Mouse (Mus musculus) ES-Bruce4 (cell line): ENCODE measurements around the gene Prss45. TPM values are rescaled to one million over a fixed set of nuclear protein-coding genes. Genes with fewer than 3 reads are reported as not detected.

Experiments used
- H3K27ac ChIP-seq: 2 replicates; pipeline ENCODE4 v1.5.1; 2012; ENCODE audit warnings: low read length, inconsistent platforms; ENCODE audit not compliant: insufficient read depth
- H3K27me3 ChIP-seq: 2 replicates; pipeline ENCODE4 v1.6.1; 2012; ENCODE audit warnings: mild to moderate bottlenecking, low read length, inconsistent platforms; ENCODE audit not compliant: control insufficient read depth, poor library complexity, insufficient read depth, severe bottlenecking
- H3K36me3 ChIP-seq: 2 replicates; pipeline ENCODE4 v1.6.1; 2012; ENCODE audit warnings: inconsistent platforms, mild to moderate bottlenecking, low read length, moderate library complexity; ENCODE audit not compliant: control insufficient read depth, poor library complexity, insufficient read depth, severe bottlenecking
- H3K4me1 ChIP-seq: one replicate; pipeline ENCODE4 v1.8.1; 2011; ENCODE audit warnings: low read length; ENCODE audit not compliant: control insufficient read depth, insufficient read depth
- H3K4me3 ChIP-seq: 2 replicates; pipeline ENCODE4 v1.5.1; 2011; ENCODE audit warnings: low read depth, mild to moderate bottlenecking, low read length
- H3K9ac ChIP-seq: 2 replicates; pipeline ENCODE4 v1.6.1; 2012; ENCODE audit warnings: low read depth, mild to moderate bottlenecking, inconsistent platforms; ENCODE audit not compliant: poor library complexity, severe bottlenecking
- H3K9me3 ChIP-seq: replicated peaks from 2 replicates; pipeline ENCODE4 v1.6.1; 2012; ENCODE audit warnings: mild to moderate bottlenecking, low read length, inconsistent platforms; ENCODE audit not compliant: control insufficient read depth, poor library complexity, insufficient read depth, severe bottlenecking
- CTCF ChIP-seq: IDR thresholded peaks from one replicate; pipeline ENCODE4 v1.8.1; 2011; ENCODE audit warnings: low read depth, low read length
- EP300 ChIP-seq: IDR thresholded peaks from 2 replicates; pipeline ENCODE4 v1.6.1; 2011; ENCODE audit warnings: low read depth, low read length; ENCODE audit not compliant: insufficient read depth
- POLR2A ChIP-seq: IDR thresholded peaks from one replicate; pipeline ENCODE4 v1.8.1; 2011; ENCODE audit warnings: low read length; ENCODE audit not compliant: insufficient read depth
- polyA plus RNA-seq: library from polyadenylated mRNA; stranded (reverse); fragments of >200 nt; gene quantifications from 2 replicates; pipeline ENCODE4 v1.2.4, GENCODE M21; 2011; ENCODE audit warnings: low read depth; ENCODE audit not compliant: missing spikeins, insufficient read depth, insufficient read length

The Prss45 gene
- 0.66 TPM in 1 of 2 replicates, not detected in the other for polyA plus RNA-seq

DNA sequence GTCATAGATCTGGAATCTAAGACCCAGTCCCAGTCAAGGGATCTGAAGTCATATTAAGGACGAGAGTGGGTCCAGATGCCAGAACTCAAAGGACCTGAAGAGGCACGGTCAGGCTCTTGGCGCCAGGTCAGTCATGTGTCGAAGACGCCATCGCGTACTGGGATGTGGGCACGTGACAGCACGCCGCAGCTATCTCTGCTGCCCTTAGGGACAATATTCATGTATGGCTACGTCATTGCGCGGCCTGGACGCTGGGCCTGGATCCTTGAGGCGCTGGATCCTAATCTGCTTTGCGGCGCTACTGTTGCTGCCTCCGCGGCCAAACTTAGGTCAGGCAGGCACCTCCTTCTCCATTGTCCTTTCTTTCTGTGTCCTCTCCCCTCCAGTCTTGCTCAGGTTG, at the start of gene Prss45:
Prss45 (plus strand) TSS at position 178 of the 400 bp plus-strand sequence.
- TF ChIP-seq EP300 (no peak), CTCF (no peak), POLR2A (no peak)
- H3K9me3 ChIP-seq: no peaks in the 10 kb centered on the region
- H3K4me1 ChIP-seq: peaks cover 2% of the 10 kb centered on the region
- H3K27me3 ChIP-seq: no peaks in the 10 kb centered on the region
- no peak within 1 kb of the TSS for H3K27ac ChIP-seq
- H3K9ac ChIP-seq: no peak within 1 kb of the TSS
- H3K4me3 ChIP-seq: peak within 1 kb of the TSS; percentile 52
- no peaks in the 10 kb centered on the region for H3K36me3 ChIP-seq

DNA sequence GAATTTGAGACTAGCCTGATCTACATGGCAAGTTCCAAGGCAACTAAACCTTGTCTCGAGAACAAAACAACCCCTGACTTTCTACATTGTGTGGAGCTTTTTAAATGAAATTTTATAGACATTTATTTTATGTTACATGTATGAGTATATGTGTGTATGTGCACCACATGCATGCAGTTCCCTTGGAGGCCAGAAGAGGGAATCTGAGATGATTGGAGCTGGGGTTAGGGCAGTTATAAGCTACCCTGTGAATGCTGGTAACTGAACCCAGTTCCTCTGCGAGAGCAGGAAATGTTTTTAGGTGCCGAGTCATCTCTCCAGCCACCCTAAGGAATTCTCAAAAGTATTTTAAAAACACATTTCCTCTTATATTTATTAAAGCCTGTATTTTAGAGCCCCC, 46.2 kb upstream of the Prss45 start:
- Histone ChIP-seq H3K27ac (no peak overlapping the region), H3K4me3 (no peak overlapping the region), H3K4me1 (no peaks in the 10 kb centered on the region), H3K9ac (no peak overlapping the region), H3K36me3 (no peaks in the 10 kb centered on the region), H3K27me3 (no peaks in the 10 kb centered on the region), H3K9me3 (no peaks in the 10 kb centered on the region)
- no peak for TF ChIP-seq CTCF
- no peak for TF ChIP-seq EP300
- TF ChIP-seq POLR2A: no peak

DNA sequence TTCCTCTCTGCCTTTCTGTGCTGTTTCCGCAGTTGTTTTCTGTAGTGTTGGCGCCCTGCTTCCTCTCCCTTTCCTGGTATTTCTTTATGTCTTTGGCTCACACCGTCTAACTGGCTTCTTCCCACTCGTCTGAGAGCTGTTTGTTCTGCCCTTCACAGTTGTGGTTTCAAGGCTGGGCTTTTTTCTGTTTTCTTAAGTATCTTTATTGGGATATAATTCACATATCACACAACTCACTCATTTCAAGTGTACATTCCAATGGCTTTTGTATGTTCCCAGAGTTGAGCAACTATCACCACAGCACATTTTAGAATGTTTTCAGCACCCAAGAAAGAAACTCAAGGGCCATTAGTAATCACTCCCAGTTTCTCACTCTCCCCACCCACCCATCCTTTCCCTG, 43.9 kb upstream of the Prss45 start:
- Histone ChIP-seq H3K4me3 (no peak overlapping the region), H3K36me3 (no peaks in the 10 kb centered on the region)
- TF ChIP-seq CTCF (no peak), POLR2A (no peak), EP300 (no peak)

DNA sequence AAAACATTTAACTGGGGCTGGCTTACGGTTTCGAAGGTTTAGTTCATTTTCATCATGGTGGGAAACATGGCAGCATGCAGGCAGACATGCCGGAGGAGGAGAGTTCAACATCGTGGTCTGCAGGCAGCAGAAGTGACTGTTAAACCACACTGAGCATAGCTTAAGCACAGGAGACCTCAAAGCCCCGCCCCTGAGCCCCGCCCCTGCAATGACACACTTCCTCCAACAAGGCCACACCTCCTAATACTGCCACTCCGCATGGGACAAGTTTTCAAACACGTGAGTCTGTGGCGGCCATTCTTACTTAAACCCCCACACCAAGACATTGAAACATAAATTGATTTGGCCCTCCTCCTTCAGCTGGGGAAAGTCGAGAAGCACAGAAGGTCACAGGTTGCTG, 37.4 kb upstream of the Prss45 start:
- Histone ChIP-seq H3K9ac (peak overlapping the region; percentile 52), H3K27ac (0 out of 2 replicates have a peak overlapping the region, but pooled peaks have one; percentile 42), H3K36me3 (peaks cover 3% of the 10 kb centered on the region; the same call in 1 of the 2 replicates), H3K4me3 (peak overlapping the region; percentile 95), H3K4me1 (no peaks in the 10 kb centered on the region), H3K9me3 (no peaks in the 10 kb centered on the region), H3K27me3 (no peaks in the 10 kb centered on the region)
- TF ChIP-seq EP300: no peak
- TF ChIP-seq POLR2A: peak; percentile 98

More for the DNA sequence above, 43.9 kb upstream of the Prss45 start:
- H3K4me1 ChIP-seq: no peaks in the 10 kb centered on the region
- no peak overlapping the region for H3K27ac ChIP-seq
- no peaks in the 10 kb centered on the region for H3K27me3 ChIP-seq
- H3K9me3 ChIP-seq: no peaks in the 10 kb centered on the region
- H3K9ac ChIP-seq: no peak overlapping the region

DNA sequence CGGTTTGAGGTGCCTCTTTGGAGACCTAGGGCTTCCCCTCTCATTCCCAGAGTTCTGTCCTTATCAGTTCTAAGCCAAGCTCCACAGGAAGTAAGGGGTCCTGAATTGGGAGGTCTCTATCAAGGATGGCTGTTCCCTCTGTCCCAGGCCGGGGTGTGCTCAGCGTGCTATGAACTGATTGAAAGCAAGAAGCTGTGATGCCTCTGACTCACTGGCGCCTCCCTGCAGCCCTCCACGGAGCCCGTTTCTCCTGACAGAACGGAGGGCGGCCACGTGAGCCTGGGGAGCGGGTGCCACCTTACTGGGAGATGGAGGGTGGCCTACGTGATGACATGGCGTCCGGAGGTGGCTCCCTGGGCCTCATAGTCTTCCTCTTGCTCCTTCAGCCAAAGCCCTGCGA, 36.5 kb upstream of the Prss45 start, which contains the start of gene Prss42:
Prss42 (plus strand) TSS at position 301 of the 400 bp plus-strand sequence.
- Histone ChIP-seq H3K4me1 (no peaks in the 10 kb centered on the region), H3K4me3 (peak within 1 kb of the TSS; percentile 95), H3K27ac (0 out of 2 replicates have a peak within 1 kb of the TSS, but pooled peaks have one; percentile 42), H3K36me3 (peaks cover 3% of the 10 kb centered on the region; the same call in 1 of the 2 replicates), H3K9me3 (no peaks in the 10 kb centered on the region), H3K9ac (peak within 1 kb of the TSS; percentile 52), H3K27me3 (no peaks in the 10 kb centered on the region)
- TF ChIP-seq CTCF: no peak
- no peak for TF ChIP-seq POLR2A
- no peak for TF ChIP-seq EP300

DNA sequence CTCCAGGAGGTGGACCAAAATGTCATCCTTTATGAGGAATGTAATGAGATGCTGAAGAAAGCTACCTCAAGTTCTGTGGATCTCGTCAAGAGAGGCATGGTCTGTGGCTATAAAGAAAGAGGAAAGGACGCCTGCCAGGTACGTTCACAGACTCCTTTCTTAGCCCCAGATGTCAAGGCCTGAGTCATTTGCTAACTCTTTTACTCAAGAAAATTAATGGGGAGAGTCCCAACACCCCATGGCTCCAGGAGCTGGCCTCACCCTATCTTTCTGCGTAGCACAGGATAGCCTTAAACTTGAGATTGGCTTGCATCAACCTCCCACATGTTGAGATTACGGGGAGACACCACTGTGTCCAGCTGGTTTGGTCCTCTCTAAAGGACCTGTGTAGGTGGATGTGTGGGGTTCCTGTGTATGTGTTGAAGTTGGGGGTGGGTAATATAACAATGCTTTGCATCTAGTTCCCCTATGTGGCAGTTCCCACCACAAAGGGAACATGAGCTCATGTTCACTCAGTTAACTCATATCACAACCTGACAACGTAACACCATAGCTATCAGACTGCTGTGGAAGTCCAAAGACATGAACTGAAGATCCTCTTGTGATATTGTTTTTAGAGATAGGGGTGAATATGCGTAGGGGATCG, 33.4 kb upstream of the Prss45 start:
- H3K9ac ChIP-seq: no peak overlapping the region
- H3K36me3 ChIP-seq: peaks cover 3% of the 10 kb centered on the region; the same call in 1 of the 2 replicates
- H3K4me1 ChIP-seq: no peaks in the 10 kb centered on the region
- no peak overlapping the region for H3K27ac ChIP-seq
- H3K27me3 ChIP-seq: no peaks in the 10 kb centered on the region
- H3K4me3 ChIP-seq: no peak overlapping the region
- TF ChIP-seq EP300 (no peak), POLR2A (no peak), CTCF (no peak)
- H3K9me3 ChIP-seq: no peaks in the 10 kb centered on the region
